Mouse (Mus musculus): ENCODE measurements around the gene Ndufs2.
A peak's percentile ranks its signal among the peaks of the same experiment; 100 is the strongest.

DNA sequence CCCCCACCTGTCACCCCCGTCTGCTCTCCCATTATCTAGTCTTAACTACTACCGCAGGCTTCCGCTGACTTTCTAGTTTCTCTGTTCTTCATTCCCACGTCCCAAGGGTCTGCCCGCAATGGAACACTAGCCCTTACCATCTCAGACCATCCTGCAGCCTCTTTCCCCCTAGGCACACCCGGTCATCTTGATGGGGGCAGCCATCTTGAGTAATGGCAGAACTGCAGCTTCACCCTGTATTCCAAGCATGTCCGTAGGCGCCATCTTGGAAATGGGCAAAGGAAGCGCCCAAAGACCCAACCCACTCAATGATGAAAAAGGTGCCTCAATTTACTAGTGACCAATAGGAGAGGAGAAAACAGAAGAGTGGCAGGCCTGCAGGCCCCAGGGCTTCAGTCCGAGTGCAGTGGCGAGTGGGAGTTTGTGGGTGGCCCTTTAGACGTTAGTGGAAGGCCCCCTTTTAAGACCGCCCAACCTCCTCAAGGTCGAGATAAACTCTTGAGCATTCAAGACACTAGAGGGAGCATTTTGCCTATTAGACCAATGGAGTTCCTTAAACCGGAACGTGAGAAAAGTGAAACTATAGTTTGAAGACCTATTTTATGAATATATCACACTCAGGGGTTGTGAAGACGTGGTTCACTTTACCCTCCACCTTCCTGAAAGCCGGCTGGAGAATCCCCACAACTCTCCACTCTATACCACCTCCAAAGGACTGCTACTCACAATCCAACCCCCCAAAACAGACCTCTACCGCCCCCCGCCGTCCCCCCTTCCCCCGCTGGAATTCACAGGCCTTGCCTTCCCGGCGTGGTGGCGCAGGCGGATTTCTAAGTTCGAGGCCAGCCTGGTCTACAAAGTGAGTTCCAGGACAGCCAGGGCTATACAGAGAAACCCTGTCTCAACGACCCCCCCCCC lies 28.7 kb downstream of the Ndufs2 start, which contains the start of gene Tomm40l:
- peak; percentile 50 for TF ChIP-seq POLR2A (IDR thresholded peaks at IDR 0.05; ENCODE audit: control insufficient read depth, low read depth, low read length)
- TF ChIP-seq CTCF (IDR thresholded peaks at IDR 0.05; ENCODE audit: control insufficient read depth, insufficient read depth, insufficient replicate concordance, low read depth, low read length), result no peak
